Mouse (Mus musculus): ENCODE measurements at regions not wholly inside any gene's neighbourhood (a gene's known extent, or its start where the extent isn't known, plus 50 kb on each side); places are given as distances from the start of the nearest gene placed in this dataset.
A peak's percentile ranks its signal among the peaks of the same experiment; 100 is the strongest.

GRCm38 (mm10) chr11:56442381-56442780, 401.6 kb upstream of the Nmur2 start:
- H3K4me2 ChIP-seq (ENCODE audit: low read depth, low read length): no peak overlapping the region
- 77% methylated on average over 3 of the region's 3 CpGs for WGBS
- H3K36me3 ChIP-seq (ENCODE audit: control insufficient read depth, insufficient read depth, low read length): no peaks in the 10 kb centered on the region
- no peaks in the 10 kb centered on the region for H3K4me1 ChIP-seq (ENCODE audit: control insufficient read depth, insufficient read depth, low read length)
- H3K27me3 ChIP-seq (ENCODE audit: control insufficient read depth, insufficient read depth, low read length): no peaks in the 10 kb centered on the region
- no peak overlapping the region for H3K9ac ChIP-seq (ENCODE audit: low read length)
- H3K27ac ChIP-seq (ENCODE audit: low read length): no peak overlapping the region
- no peak overlapping the region for H3K4me3 ChIP-seq (replicated peaks; ENCODE audit: low read length)
- H3K9me3 ChIP-seq (replicated peaks; ENCODE audit: control insufficient read depth, low read length): no peaks in the 10 kb centered on the region
- ATAC-seq (ENCODE audit: insufficient read depth, low FRiP score): no peak

- Histone ChIP-seq H3K27ac (ENCODE audit: low read length) (no peak overlapping the region), H3K4me1 (ENCODE audit: control insufficient read depth, insufficient read depth, low read length) (no peaks in the 10 kb centered on the region), H3K4me2 (ENCODE audit: low read depth, low read length) (no peak overlapping the region), H3K36me3 (ENCODE audit: control insufficient read depth, insufficient read depth, low read length) (no peaks in the 10 kb centered on the region), H3K4me3 (replicated peaks; ENCODE audit: low read length) (no peak overlapping the region), H3K9ac (ENCODE audit: low read length) (no peak overlapping the region), H3K9me3 (replicated peaks; ENCODE audit: control insufficient read depth, low read length) (no peaks in the 10 kb centered on the region), H3K27me3 (ENCODE audit: control insufficient read depth, insufficient read depth, low read length) (no peaks in the 10 kb centered on the region)
- no peak for ATAC-seq (ENCODE audit: insufficient read depth, low FRiP score)
- 28% methylated on average over 2 of the region's 2 CpGs for WGBS
Observed at GRCm38 (mm10) chr11:56441071-56441470, 400.3 kb upstream of the Nmur2 start.

GRCm38 (mm10) chr11:56431089-56431488, 390.3 kb upstream of the Nmur2 start:
- H3K27ac ChIP-seq (ENCODE audit: low read length): no peak overlapping the region
- H3K4me1 ChIP-seq (ENCODE audit: control insufficient read depth, insufficient read depth, low read length): no peaks in the 10 kb centered on the region
- no peak overlapping the region for H3K4me2 ChIP-seq (ENCODE audit: low read depth, low read length)
- ATAC-seq (ENCODE audit: insufficient read depth, low FRiP score): no peak
- H3K27me3 ChIP-seq (ENCODE audit: control insufficient read depth, insufficient read depth, low read length): no peaks in the 10 kb centered on the region
- no peaks in the 10 kb centered on the region for H3K36me3 ChIP-seq (ENCODE audit: control insufficient read depth, insufficient read depth, low read length)
- 76% methylated on average over 3 of the region's 3 CpGs for WGBS
- no peaks in the 10 kb centered on the region for H3K9me3 ChIP-seq (replicated peaks; ENCODE audit: control insufficient read depth, low read length)
- H3K9ac ChIP-seq (ENCODE audit: low read length): no peak overlapping the region
- no peak overlapping the region for H3K4me3 ChIP-seq (replicated peaks; ENCODE audit: low read length)

- no peak overlapping the region for H3K9ac ChIP-seq (ENCODE audit: low read length)
- WGBS: 44% methylated on average over 1 of the region's 1 CpGs
Observed at GRCm38 (mm10) chr11:56384761-56385160, 344.0 kb upstream of the Nmur2 start.

GRCm38 (mm10) chr11:56377535-56377934, 336.7 kb upstream of the Nmur2 start:
- WGBS: 74% methylated on average over 5 of the region's 5 CpGs
- Histone ChIP-seq H3K27me3 (ENCODE audit: control insufficient read depth, insufficient read depth, low read length) (no peaks in the 10 kb centered on the region), H3K4me2 (ENCODE audit: low read depth, low read length) (no peak overlapping the region), H3K27ac (ENCODE audit: low read length) (no peak overlapping the region), H3K4me3 (replicated peaks; ENCODE audit: low read length) (no peak overlapping the region), H3K9ac (ENCODE audit: low read length) (no peak overlapping the region), H3K36me3 (ENCODE audit: control insufficient read depth, insufficient read depth, low read length) (no peaks in the 10 kb centered on the region), H3K4me1 (ENCODE audit: control insufficient read depth, insufficient read depth, low read length) (no peaks in the 10 kb centered on the region), H3K9me3 (replicated peaks; ENCODE audit: control insufficient read depth, low read length) (no peaks in the 10 kb centered on the region)
- ATAC-seq (ENCODE audit: insufficient read depth, low FRiP score): no peak

More at GRCm38 (mm10) chr11:56384761-56385160, 344.0 kb upstream of the Nmur2 start:
- Histone ChIP-seq H3K4me2 (ENCODE audit: low read depth, low read length) (no peak overlapping the region), H3K36me3 (ENCODE audit: control insufficient read depth, insufficient read depth, low read length) (no peaks in the 10 kb centered on the region), H3K9me3 (replicated peaks; ENCODE audit: control insufficient read depth, low read length) (no peaks in the 10 kb centered on the region), H3K27ac (ENCODE audit: low read length) (no peak overlapping the region), H3K4me1 (ENCODE audit: control insufficient read depth, insufficient read depth, low read length) (no peaks in the 10 kb centered on the region), H3K27me3 (ENCODE audit: control insufficient read depth, insufficient read depth, low read length) (no peaks in the 10 kb centered on the region), H3K4me3 (replicated peaks; ENCODE audit: low read length) (no peak overlapping the region)
- no peak for ATAC-seq (ENCODE audit: insufficient read depth, low FRiP score)

DNA sequence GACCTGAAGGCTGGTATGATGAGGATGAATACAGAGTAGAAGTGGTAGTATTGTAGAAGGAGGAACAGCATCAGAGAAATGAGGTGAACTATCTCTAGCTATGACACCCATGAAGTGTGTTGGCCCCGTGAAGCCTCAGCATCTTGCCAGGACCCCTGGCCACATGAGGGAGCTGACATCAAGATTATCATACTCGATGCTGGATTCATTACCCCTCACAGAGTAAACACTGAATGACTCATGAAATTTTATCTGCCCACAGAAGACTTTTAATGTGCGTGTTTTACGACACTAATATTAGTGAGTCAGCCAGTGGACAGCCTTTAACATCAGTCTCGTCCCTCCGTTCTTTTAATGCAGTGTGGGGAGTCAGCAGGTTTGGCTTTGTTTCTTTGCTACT, 333.5 kb upstream of the Nmur2 start:
- Histone ChIP-seq H3K9ac (ENCODE audit: low read length) (no peak overlapping the region), H3K4me2 (ENCODE audit: low read depth, low read length) (no peak overlapping the region), H3K4me1 (ENCODE audit: control insufficient read depth, insufficient read depth, low read length) (no peaks in the 10 kb centered on the region), H3K27ac (ENCODE audit: low read length) (no peak overlapping the region), H3K9me3 (replicated peaks; ENCODE audit: control insufficient read depth, low read length) (no peaks in the 10 kb centered on the region), H3K27me3 (ENCODE audit: control insufficient read depth, insufficient read depth, low read length) (no peaks in the 10 kb centered on the region), H3K36me3 (ENCODE audit: control insufficient read depth, insufficient read depth, low read length) (no peaks in the 10 kb centered on the region), H3K4me3 (replicated peaks; ENCODE audit: low read length) (no peak overlapping the region)
- WGBS: 39% methylated on average over 6 of the region's 6 CpGs
- no peak for ATAC-seq (ENCODE audit: insufficient read depth, low FRiP score)

- no peaks in the 10 kb centered on the region for H3K27me3 ChIP-seq (ENCODE audit: control insufficient read depth, insufficient read depth, low read length)
- no peaks in the 10 kb centered on the region for H3K9me3 ChIP-seq (replicated peaks; ENCODE audit: control insufficient read depth, low read length)
- H3K27ac ChIP-seq (ENCODE audit: low read length): no peak overlapping the region
- no peaks in the 10 kb centered on the region for H3K4me1 ChIP-seq (ENCODE audit: control insufficient read depth, insufficient read depth, low read length)
- no peak overlapping the region for H3K9ac ChIP-seq (ENCODE audit: low read length)
- H3K4me3 ChIP-seq (replicated peaks; ENCODE audit: low read length): no peak overlapping the region
- H3K36me3 ChIP-seq (ENCODE audit: control insufficient read depth, insufficient read depth, low read length): no peaks in the 10 kb centered on the region
- WGBS: 75% methylated on average over 4 of the region's 4 CpGs
- no peak for ATAC-seq (ENCODE audit: insufficient read depth, low FRiP score)
- H3K4me2 ChIP-seq (ENCODE audit: low read depth, low read length): no peak overlapping the region
Observed at GRCm38 (mm10) chr11:56373624-56374023, 332.8 kb upstream of the Nmur2 start.

GRCm38 (mm10) chr11:56357690-56358089, 316.9 kb upstream of the Nmur2 start:
- H3K9ac ChIP-seq (ENCODE audit: low read length): no peak overlapping the region
- H3K9me3 ChIP-seq (replicated peaks; ENCODE audit: control insufficient read depth, low read length): no peaks in the 10 kb centered on the region
- no peak overlapping the region for H3K27ac ChIP-seq (ENCODE audit: low read length)
- H3K4me2 ChIP-seq (ENCODE audit: low read depth, low read length): no peak overlapping the region
- no peaks in the 10 kb centered on the region for H3K27me3 ChIP-seq (ENCODE audit: control insufficient read depth, insufficient read depth, low read length)
- no peaks in the 10 kb centered on the region for H3K36me3 ChIP-seq (ENCODE audit: control insufficient read depth, insufficient read depth, low read length)
- no peak for ATAC-seq (ENCODE audit: insufficient read depth, low FRiP score)
- WGBS: 63% methylated on average over 2 of the region's 2 CpGs
- no peak overlapping the region for H3K4me3 ChIP-seq (replicated peaks; ENCODE audit: low read length)
- no peaks in the 10 kb centered on the region for H3K4me1 ChIP-seq (ENCODE audit: control insufficient read depth, insufficient read depth, low read length)

DNA sequence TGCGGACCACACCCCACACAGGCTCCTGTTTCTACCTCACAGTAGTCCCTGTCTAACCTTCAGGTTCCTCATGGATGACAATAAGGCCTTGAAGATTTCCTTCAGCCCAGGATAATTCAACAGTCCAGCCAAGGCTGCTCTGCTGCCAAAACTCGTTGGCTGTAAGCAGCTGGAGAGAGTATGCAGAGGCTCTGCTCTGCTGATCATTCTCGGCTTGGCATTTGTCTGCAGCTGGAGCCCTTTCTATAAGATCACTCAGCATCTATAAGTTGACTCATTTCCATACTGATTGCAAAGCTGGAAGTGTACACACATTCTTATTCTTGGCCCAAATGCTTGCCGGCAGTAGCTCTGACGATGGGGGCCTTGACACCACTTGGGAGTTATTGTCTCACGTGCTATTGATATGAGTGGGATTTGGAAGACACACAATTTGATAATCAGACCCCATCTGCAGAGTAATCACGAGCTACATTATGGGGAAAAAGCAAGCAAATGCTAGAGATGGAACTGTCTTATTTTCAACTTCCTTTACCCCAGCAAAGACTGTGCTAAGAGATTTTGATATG, 311.1 kb upstream of the Nmur2 start:
- H3K27me3 ChIP-seq (ENCODE audit: control insufficient read depth, insufficient read depth, low read length): no peaks in the 10 kb centered on the region
- H3K36me3 ChIP-seq (ENCODE audit: control insufficient read depth, insufficient read depth, low read length): no peaks in the 10 kb centered on the region
- WGBS: 55% methylated on average over 7 of the region's 7 CpGs
- no peak overlapping the region for H3K4me2 ChIP-seq (ENCODE audit: low read depth, low read length)
- H3K9me3 ChIP-seq (replicated peaks; ENCODE audit: control insufficient read depth, low read length): no peaks in the 10 kb centered on the region
- ATAC-seq (ENCODE audit: insufficient read depth, low FRiP score): peak; percentile 37; the same call in 1 of the 2 replicates
- no peak overlapping the region for H3K27ac ChIP-seq (ENCODE audit: low read length)
- H3K9ac ChIP-seq (ENCODE audit: low read length): no peak overlapping the region
- no peak overlapping the region for H3K4me3 ChIP-seq (replicated peaks; ENCODE audit: low read length)
- peaks cover 2% of the 10 kb centered on the region; the same call in 1 of the 2 replicates for H3K4me1 ChIP-seq (ENCODE audit: control insufficient read depth, insufficient read depth, low read length)
